Mouse (Mus musculus): ENCODE data around the gene Tcp11l1. TPM values are rescaled to one million over a fixed set of nuclear protein-coding genes. Genes with fewer than 3 reads are reported as not detected.

Tcp11l1 gene
- polyA plus RNA-seq (2015; fragmentation: Nextera tagmentation; extraction: Ambion mirVana) = 60.2 and 65.9 TPM in 2 replicates

DNA sequence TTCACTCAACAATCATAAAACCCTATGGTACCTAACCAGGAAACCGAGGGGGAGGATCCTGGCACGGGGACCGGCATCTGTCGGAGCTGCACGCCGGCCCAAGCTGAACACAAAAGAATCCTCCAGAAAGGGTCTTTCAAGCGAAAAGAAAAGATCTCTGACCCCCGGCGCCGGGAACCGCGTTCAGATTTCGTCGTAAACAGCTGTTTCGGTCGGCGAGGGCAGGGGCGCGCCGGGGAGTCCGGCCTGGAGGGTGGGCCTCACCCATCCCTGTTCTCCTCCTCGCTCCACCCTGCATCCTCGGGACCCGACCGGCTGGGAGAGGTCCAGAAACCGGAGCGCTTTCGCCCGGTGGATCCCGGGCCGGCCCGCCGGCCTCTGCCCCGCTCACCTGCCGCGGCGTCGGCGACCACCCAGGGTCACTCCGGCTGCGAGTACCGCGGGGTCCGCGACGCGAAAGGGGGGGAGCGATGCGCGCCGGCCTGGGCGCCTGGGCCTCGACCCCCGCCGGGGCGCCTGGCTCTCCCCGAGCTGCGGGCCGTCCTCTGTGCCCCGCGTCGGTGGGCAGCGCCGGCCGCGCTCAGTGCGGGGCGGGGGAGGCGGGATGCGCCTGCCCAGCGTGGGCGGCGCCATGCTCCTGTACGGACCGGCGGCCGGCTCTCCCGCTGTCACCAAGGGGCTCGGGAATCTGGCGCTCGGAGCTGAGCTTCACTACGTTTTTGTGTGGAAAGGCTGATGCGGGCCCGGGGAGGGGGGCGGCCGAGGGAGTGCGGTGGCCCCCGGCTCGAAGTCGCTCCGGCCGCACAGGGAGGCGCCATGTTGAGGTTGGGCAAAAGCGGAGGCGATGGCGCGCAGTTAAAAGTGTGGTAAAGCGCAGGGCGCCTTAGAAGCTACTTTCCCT lies at the start of gene Tcp11l1:
Gene Tcp11l1, minus strand, starts transcription at position 585 of the 901 bp plus-strand sequence.

DNA sequence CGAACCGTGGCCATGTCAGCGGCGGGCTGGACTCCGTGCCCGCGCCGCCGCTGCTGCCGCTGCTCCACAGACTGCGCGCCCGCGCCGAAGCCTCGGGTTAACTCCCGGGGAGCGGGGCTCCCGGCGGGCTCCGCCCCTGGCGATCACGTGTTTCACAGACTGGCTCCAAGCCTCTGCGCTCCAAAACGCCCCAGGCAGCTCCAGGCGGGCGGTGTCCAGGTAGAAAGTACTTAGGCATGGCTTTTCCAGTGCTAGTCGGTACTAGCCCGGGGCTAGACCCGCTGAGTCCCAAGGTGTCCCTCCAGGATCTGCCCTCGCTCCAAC lies 30.7 kb upstream of the Tcp11l1 start, which contains the start of gene Depdc7:
Gene Depdc7, minus strand, starts transcription at position 138 of the 324 bp plus-strand sequence.

DNA sequence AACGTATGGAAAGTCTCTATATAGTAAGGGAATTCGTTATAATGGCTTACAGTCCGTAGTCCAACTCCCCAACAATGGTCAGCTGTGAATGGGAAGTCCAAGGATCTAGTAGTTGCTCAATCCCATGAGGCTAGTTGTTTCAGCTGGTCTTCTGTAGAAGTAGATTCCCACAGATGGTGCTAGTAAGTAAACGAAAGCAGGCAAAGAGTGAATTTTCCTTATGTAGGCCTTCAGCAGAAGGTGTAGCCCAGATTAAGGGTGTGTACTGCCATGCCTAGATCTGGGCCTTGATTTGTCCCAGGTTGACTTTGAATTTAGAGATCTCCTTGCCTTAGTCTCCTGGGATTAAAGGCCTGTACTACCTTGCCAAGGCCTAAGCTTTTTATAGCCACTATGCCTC lies 4.3 kb upstream of the Tcp11l1 start, which contains the start of gene Pin1rt1:
Gene Pin1rt1, minus strand, starts transcription at position 101 of the 400 bp plus-strand sequence.

Other genes starting within 250 kb of the Tcp11l1 start
- gene Hipk3, start 217.7 kb downstream of the Tcp11l1 start, polyA plus RNA-seq (2015; fragmentation: Nextera tagmentation; extraction: Ambion mirVana) = 7.8 and 8.3 TPM in 2 replicates
- 58.7 and 59.4 TPM in 2 replicates for gene Cstf3, start 121.6 kb downstream of the Tcp11l1 start, polyA plus RNA-seq (2015; fragmentation: Nextera tagmentation; extraction: Ambion mirVana)
- gene Pin1rt1, start 4.2 kb upstream of the Tcp11l1 start, polyA plus RNA-seq (2015; fragmentation: Nextera tagmentation; extraction: Ambion mirVana) = not detected in 2 replicates
- 2.5 and 2.8 TPM in 2 replicates for gene Depdc7, start 30.7 kb upstream of the Tcp11l1 start, polyA plus RNA-seq (2015; fragmentation: Nextera tagmentation; extraction: Ambion mirVana)
- gene Qser1, start 104.6 kb upstream of the Tcp11l1 start, polyA plus RNA-seq (2015; fragmentation: Nextera tagmentation; extraction: Ambion mirVana) = 3.3 and 3.9 TPM in 2 replicates
- gene Prrg4, start 137.7 kb upstream of the Tcp11l1 start, polyA plus RNA-seq (2015; fragmentation: Nextera tagmentation; extraction: Ambion mirVana) = 1.6 and 2.0 TPM in 2 replicates
- gene Ccdc73, start 155.6 kb upstream of the Tcp11l1 start, polyA plus RNA-seq (2015; fragmentation: Nextera tagmentation; extraction: Ambion mirVana) = 5.5 and 7.4 TPM in 2 replicates

Data from neural tube, postnatal 0 days (tissue).